Mouse (Mus musculus) splenic B cell, adult 2 months (primary cell): Measurements from ENCODE around the gene Cep126.

ENCODE experiments used
- DNase-seq: peaks from one replicate; pipeline ENCODE4 v3.0.0-alpha.2; 2011; ENCODE audit warnings: low read depth, low spot score
- H3K27me3 ChIP-seq: 2 replicates; pipeline ENCODE4 v1.6.1; 2012; ENCODE audit warnings: mild to moderate bottlenecking, low read length, moderate library complexity, mixed read lengths; ENCODE audit not compliant: control insufficient read depth, poor library complexity, insufficient read depth, severe bottlenecking
- H3K36me3 ChIP-seq: 2 replicates; pipeline ENCODE4 v1.6.1; 2012; ENCODE audit warnings: mild to moderate bottlenecking, low read length, moderate library complexity, mixed read lengths; ENCODE audit not compliant: control insufficient read depth, poor library complexity, insufficient read depth, severe bottlenecking

Gene Cep126

GRCm38 (mm10) chr9:8042338-8043043 lies 91.6 kb downstream of the Cep126 start, which contains the start of gene Cfap300:
Cfap300 (minus strand) TSS chr9:8042823.
- peak; percentile 83 for DNase-seq
- Histone ChIP-seq H3K27me3 (no peaks in the 10 kb centered on the region), H3K36me3 (no peaks in the 10 kb centered on the region)

- no peak for DNase-seq
- H3K36me3 ChIP-seq, result no peaks in the 10 kb centered on the region
- H3K27me3 ChIP-seq, result no peaks in the 10 kb centered on the region
Observed at GRCm38 (mm10) chr9:8035546-8035945, 98.5 kb downstream of the Cep126 start.

GRCm38 (mm10) chr9:8035091-8035490 lies 99.0 kb downstream of the Cep126 start:
- no peaks in the 10 kb centered on the region for H3K36me3 ChIP-seq
- DNase-seq, result no peak
- no peaks in the 10 kb centered on the region for H3K27me3 ChIP-seq

- Histone ChIP-seq H3K36me3 (no peaks in the 10 kb centered on the region), H3K27me3 (no peaks in the 10 kb centered on the region)
- no peak for DNase-seq
Observed at GRCm38 (mm10) chr9:8034143-8034542, 100.0 kb downstream of the Cep126 start.

- Histone ChIP-seq H3K36me3 (no peaks in the 10 kb centered on the region), H3K27me3 (no peaks in the 10 kb centered on the region)
- DNase-seq, result no peak
Observed at GRCm38 (mm10) chr9:8032847-8033246, 101.2 kb downstream of the Cep126 start.
